Mouse (Mus musculus) spleen, postnatal 14 days (tissue): ENCODE measurements around the gene Ciita.
A peak's percentile ranks its signal among the peaks of the same experiment; 100 is the strongest.

Experiments
- DNase-seq, 2 experiments: peaks; one replicate each; pipeline ENCODE4 v3.0.0; 2021 to 2022; ENCODE audit warnings: low spot score in 2 of 2

Ciita gene

GRCm38 (mm10) chr16:10479857-10480256, at the start of gene Ciita:
Gene Ciita (plus strand): TSS chr16:10480059.
- DNase-seq, result no peak

GRCm38 (mm10) chr16:10431911-10432310, 47.9 kb upstream of the Ciita start:
- no peak for DNase-seq

GRCm38 (mm10) chr16:10432387-10432786, 47.5 kb upstream of the Ciita start:
- no peak for DNase-seq

GRCm38 (mm10) chr16:10433344-10433743, 46.5 kb upstream of the Ciita start:
- DNase-seq, result no peak

- no peak for DNase-seq
These were observed 43.7 kb upstream of the Ciita start for GRCm38 (mm10) chr16:10436166-10436565.

- no peak for DNase-seq
These were observed 41.8 kb upstream of the Ciita start for GRCm38 (mm10) chr16:10438055-10438454.

- DNase-seq, result no peak
These were observed 38.5 kb upstream of the Ciita start for GRCm38 (mm10) chr16:10441328-10441727.

- DNase-seq, result no peak
These were observed 38.1 kb upstream of the Ciita start for GRCm38 (mm10) chr16:10441761-10442160.

- DNase-seq, result no peak
These were observed 36.1 kb upstream of the Ciita start for GRCm38 (mm10) chr16:10443723-10444122.

GRCm38 (mm10) chr16:10446573-10447263, 33.1 kb upstream of the Ciita start:
- no peak for DNase-seq

- DNase-seq, result no peak
These were observed 32.6 kb upstream of the Ciita start, which contains the start of gene Tvp23a for GRCm38 (mm10) chr16:10447264-10447594. Gene Tvp23a (minus strand): TSS chr16:10447362.

- no peak for DNase-seq
These were observed 32.1 kb upstream of the Ciita start for GRCm38 (mm10) chr16:10447781-10448180.

GRCm38 (mm10) chr16:10448931-10449330, 30.9 kb upstream of the Ciita start:
- no peak for DNase-seq

- DNase-seq, result no peak
These were observed 28.0 kb upstream of the Ciita start for GRCm38 (mm10) chr16:10451906-10452305.

- peak; percentile 13 to 16 for DNase-seq
These were observed 27.4 kb upstream of the Ciita start for GRCm38 (mm10) chr16:10452445-10452896.

GRCm38 (mm10) chr16:10453872-10454582, 25.8 kb upstream of the Ciita start:
- no peak for DNase-seq

GRCm38 (mm10) chr16:10454583-10454974, 25.3 kb upstream of the Ciita start:
- no peak for DNase-seq

GRCm38 (mm10) chr16:10460188-10460587, 19.7 kb upstream of the Ciita start:
- no peak for DNase-seq

GRCm38 (mm10) chr16:10461178-10461577, 18.7 kb upstream of the Ciita start:
- no peak for DNase-seq

- DNase-seq, result no peak
These were observed 14.7 kb upstream of the Ciita start for GRCm38 (mm10) chr16:10465011-10465681.

GRCm38 (mm10) chr16:10467391-10468107, 12.3 kb upstream of the Ciita start:
- DNase-seq, result no peak

- no peak for DNase-seq
These were observed 11.7 kb upstream of the Ciita start for GRCm38 (mm10) chr16:10468201-10468600.
